Mouse (Mus musculus): ENCODE data around the gene Rhbdf1. TPM values are rescaled to one million over a fixed set of nuclear protein-coding genes. Genes with fewer than 3 reads are reported as not detected.

Gene Rhbdf1
- total RNA-seq, 2 experiments from 2014 or later, result 24.7 to 36.8 TPM

DNA sequence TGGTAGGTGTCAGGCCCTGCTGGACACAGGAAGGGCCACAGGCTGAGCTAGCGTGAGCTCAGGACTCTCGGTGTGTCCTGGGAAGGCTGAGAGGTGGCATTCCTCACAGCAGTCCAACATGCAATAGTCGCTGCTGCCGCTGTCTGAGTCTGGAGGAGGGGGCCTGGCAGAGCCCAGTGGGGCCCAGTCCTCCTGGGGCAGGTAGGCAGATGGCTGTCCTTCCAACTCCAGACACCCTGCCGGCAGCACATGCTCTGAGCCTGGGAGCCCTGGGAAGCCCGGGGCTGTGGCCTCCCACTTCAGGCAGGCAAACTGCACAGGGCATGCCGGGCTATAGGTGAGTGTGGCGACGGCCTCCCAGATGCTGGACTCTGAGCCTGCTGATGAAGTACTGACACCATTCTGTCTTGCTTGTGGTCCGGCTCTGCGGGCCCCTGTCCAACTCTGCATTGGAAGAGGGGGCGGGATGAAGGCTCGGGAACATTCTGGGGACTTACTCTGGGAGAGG is 31.4 kb downstream of the Rhbdf1 start:
- DNase-seq, result no peak

DNA sequence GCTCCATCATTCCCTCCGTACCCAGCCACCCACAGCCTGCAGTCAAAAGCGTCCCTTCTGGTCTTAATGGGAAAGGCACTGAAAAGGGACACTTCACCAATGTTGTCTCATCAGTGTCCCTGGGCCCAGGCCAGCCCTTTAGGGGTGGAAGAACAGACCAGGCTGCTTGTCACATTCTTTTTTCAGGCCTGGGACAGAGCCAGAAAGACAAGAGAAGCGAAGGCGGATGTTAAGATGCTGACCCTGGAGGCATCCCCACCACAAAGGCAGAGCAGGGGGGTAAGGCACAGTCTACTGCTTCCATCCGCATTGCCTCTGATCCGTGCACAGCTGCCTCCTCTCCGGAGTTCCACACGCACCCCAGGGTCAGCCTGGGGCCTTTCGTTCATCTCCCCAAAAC is 32.0 kb downstream of the Rhbdf1 start:
- no peak for DNase-seq

DNA sequence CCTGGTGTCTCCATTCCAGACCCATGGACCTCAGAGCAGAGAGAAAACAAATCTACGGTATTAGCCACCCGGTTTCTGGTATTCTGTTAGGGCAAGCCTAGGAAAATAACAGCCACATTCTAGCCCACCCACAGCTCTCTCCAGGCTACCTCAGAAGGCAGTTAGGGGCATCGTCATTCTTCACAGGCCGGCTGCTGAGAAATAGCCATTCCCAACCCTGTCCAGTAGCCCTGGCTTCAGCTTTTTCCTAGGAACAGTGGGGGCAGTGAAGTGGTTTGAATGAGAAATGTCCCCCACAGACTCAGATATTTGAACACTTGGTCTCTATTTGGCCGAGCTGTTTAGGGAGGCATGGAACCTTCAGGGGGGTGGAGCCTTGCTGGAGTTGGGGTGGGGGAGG is 32.7 kb downstream of the Rhbdf1 start:
- no peak for DNase-seq

DNA sequence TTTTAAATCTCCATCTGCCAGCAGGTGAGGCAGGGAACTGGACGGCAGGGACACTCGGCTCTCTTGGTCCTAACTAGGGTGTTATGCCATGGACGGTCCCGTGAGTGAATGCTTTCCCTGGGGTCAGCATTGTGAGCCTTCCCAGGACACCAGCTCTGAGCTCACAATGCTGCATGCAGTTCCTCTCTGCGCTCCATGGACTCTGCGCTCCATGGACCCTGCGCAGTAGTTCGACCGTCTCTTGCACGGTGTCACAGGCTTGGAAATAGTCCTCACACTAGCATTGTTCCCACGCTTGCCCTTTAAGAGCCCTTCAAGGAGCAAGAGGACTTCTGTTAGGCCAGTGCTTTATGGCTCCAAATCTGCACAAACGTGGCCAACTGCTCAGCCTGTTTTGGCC is 33.2 kb downstream of the Rhbdf1 start:
- DNase-seq, result no peak

DNA sequence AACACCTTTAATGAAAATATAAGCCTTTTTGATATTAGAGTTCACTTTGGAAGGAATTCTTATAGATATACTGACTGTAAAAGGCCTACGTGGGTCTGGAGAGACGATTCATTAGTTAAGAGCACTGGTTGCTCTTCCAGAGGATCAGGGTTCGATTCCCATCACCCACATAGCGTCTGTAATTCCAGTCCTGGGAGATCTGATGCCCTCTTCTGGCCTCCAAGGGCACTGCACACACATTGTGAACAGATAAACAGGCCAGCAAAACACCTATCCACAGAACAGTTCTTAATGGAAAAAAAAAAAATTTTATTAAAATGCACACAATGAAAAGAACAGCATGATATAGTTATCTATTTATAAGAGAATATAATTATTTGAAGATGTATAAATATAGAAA is 34.8 kb downstream of the Rhbdf1 start:
- DNase-seq, result no peak

DNA sequence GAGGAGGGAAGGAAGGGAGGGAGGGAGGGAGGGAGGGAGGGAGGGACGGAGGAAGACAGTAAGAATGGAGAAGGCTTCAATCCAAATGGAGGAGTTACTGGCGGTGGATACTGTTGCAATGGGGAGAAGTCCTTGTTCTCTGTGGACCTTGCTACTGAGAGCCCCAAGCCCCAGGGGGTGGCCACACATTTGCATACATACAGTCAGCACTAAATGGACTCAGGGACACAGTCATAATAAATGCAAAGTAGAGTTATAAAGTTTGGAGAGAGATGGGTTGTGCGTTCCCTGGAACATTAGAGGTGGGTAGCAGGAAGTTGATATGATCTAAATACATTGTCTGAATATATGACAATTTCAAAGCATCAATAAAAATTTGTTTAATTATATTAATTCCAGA is 36.1 kb downstream of the Rhbdf1 start:
- no peak for DNase-seq

DNA sequence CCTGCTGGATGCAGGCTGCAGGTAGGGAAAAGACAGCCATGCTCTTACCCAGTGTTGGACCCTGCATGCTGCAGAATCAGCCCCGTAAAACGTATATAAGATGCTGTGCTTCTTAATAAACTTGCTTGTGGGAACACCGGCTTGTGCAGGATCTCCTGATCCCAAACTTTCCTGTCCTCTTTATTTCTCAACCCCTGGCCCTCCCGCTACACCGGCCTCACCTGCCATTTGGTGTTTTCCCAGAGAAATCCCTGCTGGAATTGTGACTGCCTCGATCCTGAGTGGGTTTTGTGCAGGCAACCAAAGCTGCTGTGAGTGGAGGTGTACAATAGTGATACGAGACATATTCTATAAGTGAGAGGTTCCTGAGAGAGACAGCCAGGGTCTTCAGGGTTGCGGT is 37.6 kb downstream of the Rhbdf1 start:
- no peak for DNase-seq

DNA sequence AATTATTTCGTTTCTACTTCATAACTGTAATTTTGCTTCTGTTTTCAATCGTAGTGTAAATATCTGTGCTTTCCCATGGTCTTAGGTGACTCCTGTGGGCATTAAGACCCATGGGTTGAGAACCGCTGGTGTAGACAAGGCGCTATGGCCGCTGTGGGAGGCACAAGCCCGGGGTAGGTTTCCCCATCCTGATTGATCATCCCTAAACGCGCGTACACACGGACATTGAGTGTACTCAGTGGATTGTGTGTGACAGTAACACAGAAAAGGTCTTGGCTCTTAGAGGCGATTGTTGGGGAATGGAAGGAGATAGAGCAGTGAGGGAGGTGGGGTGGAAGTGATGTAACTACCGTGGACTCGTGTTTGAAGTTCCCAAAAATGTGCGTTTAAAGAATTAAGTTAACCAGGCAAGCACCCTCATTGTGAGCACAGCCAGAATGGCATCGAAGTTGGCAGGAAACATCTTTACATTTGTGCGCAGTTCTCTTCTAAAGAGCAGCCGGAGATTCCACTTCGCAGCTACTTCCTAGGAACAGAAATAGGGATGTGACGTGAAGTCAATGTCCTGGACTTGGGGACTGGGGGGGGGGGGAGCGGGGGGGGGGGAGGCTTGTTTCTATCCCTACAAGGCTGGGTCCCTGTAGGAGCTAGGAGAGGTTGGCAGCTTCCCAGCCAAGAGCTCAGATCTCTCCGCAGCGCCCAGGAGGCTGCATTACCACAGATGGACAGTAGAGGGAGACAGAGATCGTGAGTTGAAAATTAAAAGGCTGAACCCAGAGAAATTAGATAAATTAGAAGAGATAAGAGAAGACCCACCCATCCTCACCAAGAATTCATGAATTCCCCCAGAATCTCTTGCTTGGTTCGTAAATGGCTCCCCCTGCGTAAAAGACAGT is 39.9 kb downstream of the Rhbdf1 start:
- DNase-seq, result peak; percentile 80 to 87

DNA sequence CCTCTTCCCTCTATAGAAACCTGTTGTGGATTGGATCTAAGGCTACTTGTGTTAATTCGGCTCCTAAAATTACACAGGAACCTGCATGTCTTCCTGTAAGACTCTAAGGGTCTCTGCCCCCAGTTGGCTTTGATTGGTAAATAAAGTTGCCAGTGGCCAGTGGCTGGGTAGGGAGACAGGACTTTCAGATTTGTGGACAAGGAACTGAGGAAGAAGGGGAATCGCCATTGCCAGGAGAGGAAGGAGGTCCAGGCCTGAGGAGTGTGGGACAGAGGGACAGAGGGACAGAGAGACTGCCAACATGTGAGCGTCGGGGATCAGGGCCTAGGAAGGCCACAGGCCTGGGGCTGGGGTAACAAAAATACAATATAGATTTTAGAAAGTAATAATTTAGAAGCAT is 40.9 kb downstream of the Rhbdf1 start:
- DNase-seq, result no peak

DNA sequence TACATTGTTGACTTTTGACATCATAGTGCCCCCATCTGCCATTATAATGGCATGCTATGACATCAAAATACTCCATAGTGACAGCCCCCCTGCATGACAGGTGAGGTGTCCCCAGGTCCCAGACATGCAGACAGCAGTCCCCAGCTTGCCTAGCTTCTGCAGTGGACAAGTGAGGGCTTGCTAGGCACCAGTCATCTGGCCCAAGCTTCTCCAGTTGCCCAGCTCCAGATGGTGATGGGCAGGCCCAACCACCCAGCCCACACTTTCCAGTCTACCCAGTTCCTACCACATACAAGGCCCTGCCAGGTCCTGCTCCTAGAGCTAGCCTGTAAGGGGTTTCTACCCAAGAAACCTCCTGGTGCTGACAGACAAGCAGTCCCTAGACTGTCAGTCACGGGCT is 43.6 kb downstream of the Rhbdf1 start:
- no peak for DNase-seq

DNA sequence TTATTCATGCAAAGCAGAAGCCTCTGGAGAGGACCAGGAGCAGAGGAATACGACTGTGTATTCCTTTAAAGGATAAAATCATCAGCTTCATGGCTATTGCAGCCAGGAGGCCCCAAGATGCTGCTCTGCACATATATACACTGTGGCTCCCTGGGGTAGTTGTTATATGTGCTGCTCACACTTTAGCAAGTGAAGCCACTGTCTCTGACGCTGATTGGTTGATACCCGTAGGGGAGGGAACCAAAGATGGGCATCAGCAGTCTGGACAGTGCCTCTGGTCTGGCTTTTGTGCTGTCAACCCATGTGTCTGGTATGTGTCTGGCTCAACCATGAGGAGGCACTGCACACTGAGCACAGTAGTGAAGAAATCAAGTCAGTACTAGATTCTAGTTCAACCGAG is 55.4 kb downstream of the Rhbdf1 start:
- DNase-seq, result no peak

DNA sequence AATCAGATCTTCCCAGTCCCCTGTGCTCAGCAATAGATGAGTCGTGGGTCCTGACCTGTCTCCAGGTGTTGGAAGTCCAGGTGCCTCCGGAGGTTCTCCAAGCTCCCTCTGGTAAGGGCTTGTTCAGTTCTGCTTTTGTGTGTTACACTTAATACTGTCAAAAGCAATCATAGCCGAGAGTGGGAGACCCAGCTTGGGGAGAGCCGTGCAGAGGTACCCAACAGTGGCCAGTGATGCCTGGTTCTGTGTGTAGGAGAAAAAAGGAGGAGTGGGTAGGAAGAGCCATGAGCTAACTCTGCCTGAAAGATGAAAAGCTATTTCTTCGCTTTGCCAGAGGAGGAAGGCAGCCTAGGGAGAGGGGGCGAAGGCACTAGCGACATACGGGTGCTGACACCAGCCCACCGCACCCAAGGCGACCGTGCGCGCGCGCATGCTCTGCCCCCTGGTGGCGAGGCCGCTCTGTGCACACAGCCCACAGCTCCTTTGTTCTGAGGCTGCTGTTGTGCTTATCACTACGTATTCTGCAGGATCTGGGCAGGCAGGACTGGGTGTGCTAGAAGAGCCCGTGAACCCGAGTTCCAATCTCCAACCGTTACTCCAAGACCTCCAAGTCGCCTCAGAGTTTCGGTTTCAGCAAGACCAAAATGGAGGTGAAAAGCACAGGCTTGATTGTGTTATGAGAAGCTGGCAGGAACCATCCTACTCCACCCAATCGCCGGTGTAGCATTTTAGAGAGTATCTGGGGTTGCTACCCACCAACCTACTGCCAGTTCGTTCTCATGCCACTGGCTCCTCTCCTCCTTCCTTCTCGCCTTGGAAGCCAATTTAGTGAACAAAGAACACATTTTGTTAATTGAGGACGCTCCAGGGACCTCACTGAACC is 59.9 kb downstream of the Rhbdf1 start:
- peak; percentile 78 to 83 for DNase-seq

DNA sequence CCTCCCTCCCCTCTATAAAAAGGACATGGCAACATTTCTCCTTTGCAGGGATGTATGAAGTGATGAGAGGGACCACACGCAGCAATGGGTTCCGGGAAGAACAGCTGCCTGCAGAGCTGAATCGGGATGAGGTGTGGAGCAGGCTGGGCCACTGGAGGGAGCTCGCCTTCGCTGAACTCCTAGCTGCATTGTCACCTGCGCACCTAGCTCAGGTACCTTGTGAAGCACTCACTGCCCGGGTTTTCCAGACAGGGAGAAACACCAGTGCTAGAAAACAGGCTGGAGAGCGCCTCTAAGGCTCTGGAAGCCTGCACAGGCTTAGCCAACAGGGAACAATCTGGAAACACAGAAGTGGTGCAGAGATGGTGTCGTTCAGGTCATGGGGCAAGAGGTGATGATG is 60.6 kb downstream of the Rhbdf1 start:
- DNase-seq, result peak in 1 of 2 experiments; percentile 7

DNA sequence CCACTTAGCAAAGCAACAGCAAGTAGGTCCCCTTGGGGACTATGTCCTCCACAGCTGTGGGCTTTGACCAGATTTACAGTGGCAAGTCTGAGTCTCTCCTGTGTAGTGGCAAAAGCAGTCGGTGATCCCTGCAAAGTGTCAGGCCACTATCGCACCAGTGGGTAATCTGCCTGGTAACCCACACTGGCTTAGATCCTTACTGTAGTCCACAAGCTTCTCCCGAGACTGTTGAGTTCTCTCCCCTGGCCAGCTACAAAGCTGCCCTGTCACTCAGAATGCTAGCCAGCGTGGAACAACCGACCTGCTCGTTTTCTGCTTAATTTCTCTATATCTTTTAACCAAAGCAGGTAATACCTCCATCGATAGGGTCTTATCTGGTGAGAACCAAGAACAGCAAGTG is 61.8 kb downstream of the Rhbdf1 start:
- no peak for DNase-seq

Other genes with a start within 250 kb of the Rhbdf1 start
- gene Nsg2, start 221.8 kb downstream of the Rhbdf1 start, total RNA-seq (2021), result 10 to 100 TPM; 24.3 to 26.1 TPM
- under 1 TPM; 0.26 to 0.96 TPM for gene Il9r, start 22.0 kb downstream of the Rhbdf1 start, total RNA-seq (2021)
- 10 to 100 TPM; 14.8 to 19.4 TPM for gene Snrnp25, start 16.9 kb downstream of the Rhbdf1 start, total RNA-seq (2021)
- gene Mpg, start 4.2 kb upstream of the Rhbdf1 start, total RNA-seq (2021), result 10 to 100 TPM; 22.1 to 22.7 TPM
- 10 to 100 TPM; 62.9 to 65.2 TPM for gene Nprl3, start 45.4 kb upstream of the Rhbdf1 start, total RNA-seq (2021)
- gene Hba-x, start 54.1 kb upstream of the Rhbdf1 start, total RNA-seq (2021), result not detected
- gene Hba-a1, start 61.2 kb upstream of the Rhbdf1 start, total RNA-seq (2021), result 1,000 to 10,000 TPM; 2,230 to 3,771 TPM
- gene Hbq1b, start 64.7 kb upstream of the Rhbdf1 start, total RNA-seq (2021), result not detected
- 1,000 to 10,000 TPM; 1,676 to 2,955 TPM for gene Hba-a2, start 74.2 kb upstream of the Rhbdf1 start, total RNA-seq (2021)
- gene Hbq1a, start 77.8 kb upstream of the Rhbdf1 start, total RNA-seq (2021), result under 1 TPM; 0.49 to 0.93 TPM
- 10 to 100 TPM in 1 of 2 experiments, 1 to 10 TPM in 1; 5.7 to 10.7 TPM for gene Sh3pxd2b, start 125.5 kb upstream of the Rhbdf1 start, total RNA-seq (2021)
- 10 to 100 TPM; 15.3 to 15.5 TPM for gene Ubtd2, start 233.1 kb upstream of the Rhbdf1 start, total RNA-seq (2021)

Data from adrenal gland, postnatal 36 days (tissue).